Mouse (Mus musculus) right cerebral cortex, postnatal 10 days (tissue): ENCODE measurements around the gene Olfm1.

ENCODE experiments used
- DNase-seq, 2 experiments: peaks; one replicate each; pipeline ENCODE4 v3.0.0; 2021; ENCODE audit warnings: low spot score in 2 of 2

Olfm1 gene

DNA sequence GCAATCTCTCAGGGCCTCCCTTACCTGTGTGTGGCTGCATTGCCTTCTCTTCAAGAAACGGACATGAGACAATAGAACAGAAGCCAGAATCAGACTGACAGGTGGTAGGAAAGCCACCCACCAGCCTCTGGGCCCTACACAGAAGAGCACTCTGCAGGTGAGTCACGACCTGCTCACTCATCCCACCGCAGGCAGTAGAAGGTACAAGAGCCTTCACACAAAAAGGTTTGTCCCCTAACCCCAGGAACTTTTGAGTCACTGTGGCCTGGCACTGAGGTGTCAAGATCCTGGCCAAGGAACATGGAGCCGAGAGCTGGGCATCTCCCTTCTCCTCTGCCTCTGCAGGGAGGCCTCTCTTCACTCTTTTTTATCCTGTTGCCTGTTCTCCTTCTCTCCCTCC is 42.3 kb downstream of the Olfm1 start:
- DNase-seq = no peak

GRCm38 (mm10) chr2:28236447-28236846 is 43.7 kb downstream of the Olfm1 start:
- no peak for DNase-seq

- no peak for DNase-seq
These were observed 46.8 kb downstream of the Olfm1 start for GRCm38 (mm10) chr2:28239616-28240015.

- no peak for DNase-seq
These were observed 48.1 kb downstream of the Olfm1 start for GRCm38 (mm10) chr2:28240920-28241319.

DNA sequence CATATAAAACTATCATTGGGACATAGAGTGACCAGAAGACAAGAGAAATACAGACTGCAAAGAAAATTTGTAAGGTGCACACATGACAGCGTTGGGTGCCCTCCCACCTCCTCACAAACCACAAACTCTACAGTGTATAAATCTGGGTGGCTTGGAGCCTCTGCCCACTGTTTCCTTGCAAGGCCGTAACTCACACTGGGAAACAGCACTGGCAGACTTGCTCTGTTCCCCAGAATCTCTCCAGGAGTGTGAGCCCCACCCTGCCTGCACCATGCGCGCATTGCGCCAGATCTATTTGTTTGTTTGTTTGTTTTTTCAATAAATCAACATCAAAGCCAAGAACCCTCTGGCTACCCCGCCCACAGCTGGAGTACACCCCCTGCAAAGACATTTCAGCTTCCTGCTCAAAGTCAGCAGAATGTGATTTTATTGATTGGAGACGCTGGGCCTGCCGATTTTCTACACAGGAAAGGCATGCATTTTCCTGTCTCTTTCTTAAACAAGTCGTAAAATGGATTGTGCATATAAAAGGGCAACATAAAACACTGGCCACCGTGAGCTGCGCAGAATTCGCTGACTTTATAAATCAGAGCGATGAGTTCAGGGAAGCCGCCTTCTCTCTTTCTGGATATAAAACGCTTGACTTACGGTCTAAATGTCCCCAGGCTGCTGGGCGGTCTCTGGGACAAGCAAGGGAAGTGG is 48.9 kb downstream of the Olfm1 start:
- no peak for DNase-seq

GRCm38 (mm10) chr2:28242222-28242543 is 49.4 kb downstream of the Olfm1 start:
- no peak for DNase-seq

DNA sequence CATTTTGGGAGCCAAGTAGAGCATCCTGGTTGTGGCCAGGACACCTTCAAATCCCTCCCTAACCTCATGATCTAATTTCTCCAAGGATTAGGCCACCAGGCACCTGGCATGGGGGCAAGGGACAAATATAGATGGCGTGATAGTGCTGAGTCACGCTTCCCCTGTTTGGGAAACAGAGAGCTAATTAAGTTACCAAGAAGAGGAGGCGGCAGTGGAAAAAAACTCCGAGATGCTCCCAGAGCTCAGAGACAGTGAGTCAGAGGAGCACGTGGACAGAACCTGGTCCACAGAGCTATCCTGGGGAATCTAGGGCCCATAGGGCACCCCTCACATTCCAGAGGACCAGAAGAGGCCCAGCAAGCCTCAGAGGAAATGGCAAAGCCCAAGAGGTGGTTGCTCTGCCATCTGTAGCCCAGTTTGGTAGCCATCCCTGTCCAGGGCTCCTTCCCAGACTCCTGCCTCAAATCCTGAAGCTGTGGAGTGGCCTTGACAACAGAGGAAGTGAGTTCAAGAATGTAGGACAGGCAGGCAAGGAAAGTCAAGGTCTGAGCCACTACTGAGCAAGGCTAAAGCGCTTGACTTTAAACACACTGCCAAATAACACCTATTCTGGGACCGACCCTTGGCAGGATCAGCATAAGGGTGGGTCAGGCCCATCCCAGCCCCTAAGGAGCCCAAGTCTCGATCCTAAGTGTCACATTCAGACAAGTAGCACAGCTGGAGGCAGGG is 52.0 kb downstream of the Olfm1 start:
- DNase-seq = peak in 1 of 2 experiments; percentile 57

- DNase-seq = no peak
These were observed 53.4 kb downstream of the Olfm1 start for GRCm38 (mm10) chr2:28246110-28246653.

DNA sequence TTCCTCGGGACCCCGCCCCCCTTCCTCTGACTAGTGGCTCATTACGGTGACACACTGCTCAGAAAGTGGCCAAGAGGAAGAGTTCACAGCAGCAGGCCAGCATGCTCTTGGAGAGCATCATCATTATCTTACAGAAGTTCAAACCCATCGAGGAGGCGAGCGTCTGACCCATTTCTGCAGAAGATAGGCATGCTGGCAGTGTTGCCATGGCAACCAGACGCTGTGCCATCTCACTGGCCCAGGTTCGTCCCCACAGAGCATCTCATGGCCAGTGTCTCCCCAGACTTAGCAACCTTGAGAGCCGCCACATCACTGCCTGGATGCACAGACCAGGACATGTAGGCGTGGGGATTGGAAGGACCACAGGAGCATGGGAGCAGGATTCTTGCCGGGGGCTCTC is 54.3 kb downstream of the Olfm1 start:
- peak in 1 of 2 experiments; percentile 67 for DNase-seq

DNA sequence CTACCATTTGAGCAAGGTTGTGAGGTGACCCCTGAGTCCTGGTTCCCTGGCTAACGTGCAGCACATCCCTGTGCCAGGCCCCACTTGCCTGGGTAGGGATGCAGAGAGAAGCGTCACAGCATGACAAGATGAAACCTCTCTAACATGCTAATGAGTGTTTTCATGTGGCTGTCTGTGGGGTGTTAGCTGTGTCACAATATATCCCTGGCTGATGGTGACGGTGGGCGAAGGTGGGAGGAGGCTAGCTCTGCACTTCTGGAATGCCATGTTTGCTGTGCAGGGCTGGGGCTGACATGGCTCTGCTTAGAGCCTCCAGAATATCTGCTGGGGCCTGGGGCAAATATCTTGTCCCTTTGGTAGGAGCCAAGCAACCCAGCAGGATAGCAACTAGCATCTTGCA is 59.8 kb downstream of the Olfm1 start:
- no peak for DNase-seq

- DNase-seq = no peak
These were observed 63.2 kb downstream of the Olfm1 start for GRCm38 (mm10) chr2:28256029-28256428.

DNA sequence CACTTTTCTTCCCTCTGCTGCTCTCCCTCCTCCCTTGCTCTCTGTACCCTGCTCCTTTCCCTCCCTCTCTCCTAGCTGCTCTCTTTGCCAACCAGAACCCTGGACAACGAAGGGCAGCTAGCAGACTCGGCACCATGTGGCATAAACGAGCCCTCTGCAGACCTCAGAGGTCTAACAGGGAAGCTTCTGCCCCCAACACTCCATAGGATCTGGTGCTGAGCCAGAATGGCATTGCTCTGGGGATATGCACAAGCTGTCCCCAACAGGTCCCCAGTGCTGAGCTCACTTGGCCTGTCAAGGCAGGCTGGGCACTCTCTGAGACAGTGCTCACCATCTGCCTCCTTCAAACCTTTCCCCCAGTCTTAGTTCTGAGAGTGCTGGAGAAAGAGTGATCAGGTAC is 68.6 kb downstream of the Olfm1 start:
- DNase-seq = no peak

- no peak for DNase-seq
These were observed 75.0 kb downstream of the Olfm1 start for GRCm38 (mm10) chr2:28267776-28268275.

DNA sequence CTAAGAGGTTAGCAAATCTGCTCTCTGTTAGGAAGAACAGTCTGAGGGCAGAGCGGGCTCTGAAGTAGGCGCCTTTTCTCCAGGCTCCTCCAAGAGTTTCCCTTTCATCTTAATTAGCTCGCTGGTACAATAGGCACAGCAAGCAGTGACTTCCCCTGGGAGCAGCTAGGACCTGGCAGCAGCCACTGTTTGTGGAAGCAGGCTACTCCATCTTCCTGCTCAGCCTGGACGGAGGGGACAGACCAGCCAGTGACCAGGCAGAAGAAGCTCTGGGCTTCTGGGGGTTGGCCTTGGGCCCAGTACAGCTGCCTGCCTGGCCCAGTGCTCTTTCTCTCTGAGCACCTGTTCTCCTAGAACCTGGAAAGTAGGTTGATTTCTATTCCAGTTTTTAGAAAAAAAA is 77.8 kb downstream of the Olfm1 start:
- DNase-seq = no peak

- DNase-seq = peak; percentile 45 to 57
These were observed 79.6 kb downstream of the Olfm1 start for GRCm38 (mm10) chr2:28272218-28272965.

GRCm38 (mm10) chr2:28274006-28274405 is 81.2 kb downstream of the Olfm1 start:
- no peak for DNase-seq

DNA sequence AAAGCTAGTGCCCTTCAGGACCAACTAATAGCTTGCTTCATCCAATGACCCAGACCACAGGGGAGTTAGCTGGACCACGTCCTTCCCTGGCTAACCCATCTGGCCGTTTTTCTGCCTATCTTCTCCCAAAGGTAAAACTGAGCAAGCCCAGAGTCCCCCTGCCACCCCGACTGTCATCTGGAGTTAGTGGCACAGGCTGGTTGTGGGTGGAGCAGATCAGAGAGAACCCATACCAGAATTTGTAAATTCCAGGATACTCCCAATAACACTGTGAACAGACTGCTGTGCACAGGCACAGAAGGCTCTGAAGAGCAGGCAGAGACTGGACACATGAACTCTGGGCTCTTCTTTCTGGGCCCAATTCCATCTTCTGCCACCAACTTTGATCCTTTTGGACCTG is 82.6 kb downstream of the Olfm1 start:
- no peak for DNase-seq

DNA sequence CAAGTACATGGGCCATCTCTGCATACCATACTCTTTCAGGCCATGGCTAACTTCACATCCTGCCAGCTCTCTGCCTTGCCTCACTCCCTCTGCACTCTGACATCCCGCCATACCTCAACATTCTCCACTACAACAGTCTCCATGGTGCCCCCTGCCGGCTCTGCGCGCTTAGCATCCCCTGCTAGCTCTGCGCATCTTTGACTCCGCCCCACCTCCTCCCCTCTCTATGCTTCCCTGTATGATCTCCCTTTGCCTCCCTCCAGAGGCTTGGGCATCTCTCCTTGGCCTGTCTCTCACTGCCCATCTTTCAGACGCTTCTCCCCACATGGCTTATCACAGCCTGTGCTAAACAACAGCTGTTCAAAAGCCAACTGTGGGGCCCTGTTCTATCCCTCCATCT is 85.4 kb downstream of the Olfm1 start:
- peak; percentile 66 to 77 for DNase-seq

- DNase-seq = no peak
These were observed 86.1 kb downstream of the Olfm1 start for GRCm38 (mm10) chr2:28278853-28279252.
